ENCODE assay signal across 7 mouse cellular contexts in genomic region chr3:153959035-153959730, GRCm38 (mm10). TPM values are rescaled to one million over a fixed set of nuclear protein-coding genes. Genes with fewer than 3 reads are reported as not detected.
DNase-seq lines count a peak whose midpoint lies in the region; ATAC-seq and TF ChIP-seq lines count a peak whose summit lies in the region.

No protein-coding gene starts in this region.

- H3K4me3 ChIP-seq in cortical plate, adult 2 months (ENCODE audit: insufficient read depth, low read length) = no peak overlapping the region
- H3K4me3 ChIP-seq in kidney, postnatal 0 days (replicated peaks; ENCODE audit: low read depth, low read length) = no peak overlapping the region

- H3K9me3 ChIP-seq in kidney, postnatal 0 days (replicated peaks; ENCODE audit: low read length) = no peaks in the 10 kb centered on the region

- 100% methylated on average over 1 of the region's 1 CpGs for WGBS in kidney, postnatal 0 days

- H3K36me3 ChIP-seq in kidney, postnatal 0 days (ENCODE audit: insufficient read depth, low read length) = no peaks in the 10 kb centered on the region

- peak; percentile 41; the same call in 1 of the 2 replicates for ATAC-seq in kidney, postnatal 0 days (replicated peaks; ENCODE audit: low FRiP score, low read depth)

- no peak overlapping the region for H3K9ac ChIP-seq in kidney, postnatal 0 days (ENCODE audit: low read depth, low read length)

- no peak for TF ChIP-seq POLR2A in cortical plate, adult 2 months (IDR thresholded peaks at IDR 0.05; ENCODE audit: extremely low read depth, insufficient read depth, low read length)

- no peak overlapping the region for H3K27ac ChIP-seq in cortical plate, adult 2 months (ENCODE audit: insufficient read depth, low read length)
- no peak overlapping the region for H3K27ac ChIP-seq in kidney, postnatal 0 days

- H3K4me2 ChIP-seq in kidney, postnatal 0 days (ENCODE audit: low read length) = no peak overlapping the region

- H3K27me3 ChIP-seq in kidney, postnatal 0 days (ENCODE audit: insufficient read depth, low read length) = no peaks in the 10 kb centered on the region

- H3K4me1 ChIP-seq in cortical plate, adult 2 months (ENCODE audit: control insufficient read depth, insufficient read depth, low read length) = no peaks in the 10 kb centered on the region
- no peaks in the 10 kb centered on the region for H3K4me1 ChIP-seq in kidney, postnatal 0 days (replicated peaks; ENCODE audit: insufficient read depth, low read length)

- peak; percentile 59 to 68 for DNase-seq in left cerebral cortex, postnatal 14 days (ENCODE audit: low spot score in 2 of 2)
- DNase-seq in left cerebral cortex, adult 9 months (ENCODE audit: low spot score in 2 of 2) = no peak
- DNase-seq in Muller cell, postnatal 12 days (ENCODE audit: inconsistent ontology term) = peak; percentile 12
- peak; percentile 76 for DNase-seq in kidney, postnatal 0 days (ENCODE audit: low spot score)
- DNase-seq in natural killer cell, adult 2 months (ENCODE audit: low spot score in 2 of 2) = peak; percentile 9 to 27
- DNase-seq in adrenal gland, adult 8-10 months = no peak

- peak; percentile 68; the same call in 1 of the 2 replicates for TF ChIP-seq CTCF in cortical plate, adult 2 months (IDR thresholded peaks at IDR 0.05; ENCODE audit: extremely low read depth, insufficient read depth, low read length)
- peak; percentile 99 for TF ChIP-seq CTCF in kidney, postnatal 0 days (IDR thresholded peaks at IDR 0.05; ENCODE audit: low read depth)

- intact Hi-C loops in left cerebral cortex, postnatal 14 days (cut with DNase I) = loop anchor here (1.0 to 10.0 kb wide), 2 partner anchors 267 to 616 kb away; no protein-coding TSS in a partner anchor

RNA-seq across cellular contexts. Expression of gene Slc44a5, which starts 14.1 kb away (rescaled TPM):
- total RNA-seq in left cerebral cortex, postnatal 14 days (2021) = 10 to 100 TPM; 12.5 to 13.9 TPM
- 4.8 and 6.9 TPM in 2 replicates for polyA plus RNA-seq in cortical plate, adult 2 months (2012; rRNA removed)
- 0.29 and 0.39 TPM in 2 replicates for polyA plus RNA-seq in kidney, postnatal 0 days (2015; fragmentation: Nextera tagmentation; extraction: Ambion mirVana)
- under 1 TPM in 3 of 4 experiments, not detected in 1; 0.03 to 0.11 (median 0.06) TPM for total RNA-seq in adrenal gland, adult 8-10 months (2022)

RNA-seq across cellular contexts. Expression of gene Acadm, which starts 14.8 kb away (rescaled TPM):
- 10 to 100 TPM; 33.9 to 34.2 TPM for total RNA-seq in left cerebral cortex, postnatal 14 days (2021)
- 54.4 and 62.2 TPM in 2 replicates for polyA plus RNA-seq in cortical plate, adult 2 months (2012; rRNA removed)
- polyA plus RNA-seq in kidney, postnatal 0 days (2015; fragmentation: Nextera tagmentation; extraction: Ambion mirVana) = 280 and 299 TPM in 2 replicates
- total RNA-seq in adrenal gland, adult 8-10 months (2022) = 100 to 1,000 TPM; 446 to 580 (median 575) TPM

RNA-seq across cellular contexts. Expression of gene Rabggtb, which starts 46.4 kb away (rescaled TPM):
- 10 to 100 TPM; 65.3 to 66.7 TPM for total RNA-seq in left cerebral cortex, postnatal 14 days (2021)
- 64.9 and 65.0 TPM in 2 replicates for polyA plus RNA-seq in cortical plate, adult 2 months (2012; rRNA removed)
- 54.6 and 55.0 TPM in 2 replicates for polyA plus RNA-seq in kidney, postnatal 0 days (2015; fragmentation: Nextera tagmentation; extraction: Ambion mirVana)
- total RNA-seq in adrenal gland, adult 8-10 months (2022) = 10 to 100 TPM; 74.0 to 84.6 (median 78.7) TPM

RNA-seq across cellular contexts. Expression of gene Msh4, which starts 53.2 kb away (rescaled TPM):
- total RNA-seq in left cerebral cortex, postnatal 14 days (2021) = under 1 TPM; 0.22 to 0.30 TPM
- polyA plus RNA-seq in cortical plate, adult 2 months (2012; rRNA removed) = 0.08 TPM in 1 of 2 replicates, not detected in the other
- polyA plus RNA-seq in kidney, postnatal 0 days (2015; fragmentation: Nextera tagmentation; extraction: Ambion mirVana) = 0.08 and 0.09 TPM in 2 replicates
- total RNA-seq in adrenal gland, adult 8-10 months (2022) = under 1 TPM; 0.07 to 0.62 (median 0.16) TPM

Comparison
In these comparisons a context has a peak if more than half of its experiments do, and no peak if none do; other contexts are left out.
1. DNase-seq: peak in left cerebral cortex, postnatal 14 days (2 of 2), Muller cell, postnatal 12 days (single experiment), kidney, postnatal 0 days (single experiment) and natural killer cell, adult 2 months (2 of 2); none in left cerebral cortex, adult 9 months (0 of 2) and adrenal gland, adult 8-10 months (single experiment).
2. RNA of gene Slc44a5, which starts 14.1 kb away (total RNA-seq): 12.5 to 13.9 TPM in left cerebral cortex, postnatal 14 days; 0.03 to 0.11 TPM in adrenal gland, adult 8-10 months; every median in the first group is over 10 times any median in the second.
3. RNA of gene Acadm, which starts 14.8 kb away (total RNA-seq): 446 to 580 TPM in adrenal gland, adult 8-10 months; 33.9 to 34.2 TPM in left cerebral cortex, postnatal 14 days; every median in the first group is over 10 times any median in the second.